Mouse (Mus musculus): ENCODE results near the gene B3galt6. TPM values are rescaled to one million over a fixed set of nuclear protein-coding genes. Genes with fewer than 3 reads are reported as not detected.

Gene B3galt6
- polyA plus RNA-seq, 1 experiment from 2014 or later: 14.5 TPM

- H3K4me3 ChIP-seq (replicated peaks; ENCODE audit: low read depth, low read length): peak within 1 kb of the TSS; percentile 59
- peak; percentile 76 for DNase-seq (ENCODE audit: low spot score)
- no peaks in the 10 kb centered on the region for H3K9me3 ChIP-seq (replicated peaks; ENCODE audit: low read length)
- no peak for TF ChIP-seq CTCF (IDR thresholded peaks at IDR 0.05; ENCODE audit: low read depth)
- H3K4me1 ChIP-seq (replicated peaks; ENCODE audit: insufficient read depth, low read length): no peaks in the 10 kb centered on the region; the same call in 1 of the 2 replicates
- H3K27ac ChIP-seq: peak within 1 kb of the TSS; percentile 82
- peaks cover 25% of the 10 kb centered on the region for H3K36me3 ChIP-seq (ENCODE audit: insufficient read depth, low read length)
- peak within 1 kb of the TSS; percentile 96 for H3K4me2 ChIP-seq (ENCODE audit: low read length)
- no peaks in the 10 kb centered on the region for H3K27me3 ChIP-seq (ENCODE audit: insufficient read depth, low read length)
- under 1% methylated on average over 42 of the region's 42 CpGs for WGBS
- peak; percentile 81 for ATAC-seq (replicated peaks; ENCODE audit: low FRiP score, low read depth)
- H3K9ac ChIP-seq (ENCODE audit: low read depth, low read length): peak within 1 kb of the TSS; percentile 69
Observed at GRCm38 (mm10) chr4:155962167-155962971, 30.1 kb downstream of the B3galt6 start, which contains the start of gene C1qtnf12. Gene C1qtnf12, plus strand, starts transcription at chr4:155962318.

- peak; percentile 42; the same call in 1 of the 2 replicates for ATAC-seq (replicated peaks; ENCODE audit: low FRiP score, low read depth)
- peaks cover 26% of the 10 kb centered on the region for H3K36me3 ChIP-seq (ENCODE audit: insufficient read depth, low read length)
- 2% methylated on average over 5 of the region's 5 CpGs for WGBS
- no peak overlapping the region for H3K27ac ChIP-seq
- no peak overlapping the region for H3K4me3 ChIP-seq (replicated peaks; ENCODE audit: low read depth, low read length)
- H3K4me1 ChIP-seq (replicated peaks; ENCODE audit: insufficient read depth, low read length): no peaks in the 10 kb centered on the region; the same call in 1 of the 2 replicates
- no peak overlapping the region for H3K9ac ChIP-seq (ENCODE audit: low read depth, low read length)
- no peaks in the 10 kb centered on the region for H3K9me3 ChIP-seq (replicated peaks; ENCODE audit: low read length)
- TF ChIP-seq CTCF (IDR thresholded peaks at IDR 0.05; ENCODE audit: low read depth): peak; percentile 86
- H3K27me3 ChIP-seq (ENCODE audit: insufficient read depth, low read length): no peaks in the 10 kb centered on the region
- DNase-seq (ENCODE audit: low spot score): peak; percentile 93
- no peak overlapping the region for H3K4me2 ChIP-seq (ENCODE audit: low read length)
Observed at GRCm38 (mm10) chr4:155959275-155959674, 33.2 kb downstream of the B3galt6 start.

GRCm38 (mm10) chr4:155955491-155955890 is 37.0 kb downstream of the B3galt6 start:
- no peaks in the 10 kb centered on the region for H3K9me3 ChIP-seq (replicated peaks; ENCODE audit: low read length)
- H3K4me1 ChIP-seq (replicated peaks; ENCODE audit: insufficient read depth, low read length): no peaks in the 10 kb centered on the region
- no peak overlapping the region for H3K4me3 ChIP-seq (replicated peaks; ENCODE audit: low read depth, low read length)
- no peak overlapping the region for H3K27ac ChIP-seq
- H3K36me3 ChIP-seq (ENCODE audit: insufficient read depth, low read length): peaks cover 55% of the 10 kb centered on the region
- H3K27me3 ChIP-seq (ENCODE audit: insufficient read depth, low read length): no peaks in the 10 kb centered on the region
- DNase-seq (ENCODE audit: low spot score): no peak
- H3K4me2 ChIP-seq (ENCODE audit: low read length): no peak overlapping the region
- ATAC-seq (replicated peaks; ENCODE audit: low FRiP score, low read depth): no peak
- WGBS: 96% methylated on average over 6 of the region's 6 CpGs
- H3K9ac ChIP-seq (ENCODE audit: low read depth, low read length): no peak overlapping the region
- no peak for TF ChIP-seq CTCF (IDR thresholded peaks at IDR 0.05; ENCODE audit: low read depth)

GRCm38 (mm10) chr4:155947094-155947493 is 45.4 kb downstream of the B3galt6 start:
- H3K27me3 ChIP-seq (ENCODE audit: insufficient read depth, low read length): no peaks in the 10 kb centered on the region
- H3K27ac ChIP-seq: no peak overlapping the region
- no peak for ATAC-seq (replicated peaks; ENCODE audit: low FRiP score, low read depth)
- H3K9ac ChIP-seq (ENCODE audit: low read depth, low read length): no peak overlapping the region
- no peak for TF ChIP-seq CTCF (IDR thresholded peaks at IDR 0.05; ENCODE audit: low read depth)
- H3K36me3 ChIP-seq (ENCODE audit: insufficient read depth, low read length): peaks cover 43% of the 10 kb centered on the region
- H3K4me2 ChIP-seq (ENCODE audit: low read length): no peak overlapping the region
- H3K9me3 ChIP-seq (replicated peaks; ENCODE audit: low read length): no peaks in the 10 kb centered on the region
- no peak for DNase-seq (ENCODE audit: low spot score)
- H3K4me3 ChIP-seq (replicated peaks; ENCODE audit: low read depth, low read length): no peak overlapping the region
- peaks cover 13% of the 10 kb centered on the region for H3K4me1 ChIP-seq (replicated peaks; ENCODE audit: insufficient read depth, low read length)

GRCm38 (mm10) chr4:155944271-155944670 is 48.2 kb downstream of the B3galt6 start:
- H3K9ac ChIP-seq (ENCODE audit: low read depth, low read length): peak overlapping the region; percentile 89
- H3K4me2 ChIP-seq (ENCODE audit: low read length): peak overlapping the region; percentile 69
- DNase-seq (ENCODE audit: low spot score) (peak; percentile 37), ATAC-seq (replicated peaks; ENCODE audit: low FRiP score, low read depth) (no peak; the same call in 1 of the 2 replicates)
- WGBS: under 1% methylated on average over 17 of the region's 17 CpGs
- H3K36me3 ChIP-seq (ENCODE audit: insufficient read depth, low read length): peaks cover 18% of the 10 kb centered on the region
- H3K4me3 ChIP-seq (replicated peaks; ENCODE audit: low read depth, low read length): peak overlapping the region; percentile 85
- no peak for TF ChIP-seq CTCF (IDR thresholded peaks at IDR 0.05; ENCODE audit: low read depth)
- H3K4me1 ChIP-seq (replicated peaks; ENCODE audit: insufficient read depth, low read length): peaks cover 13% of the 10 kb centered on the region
- H3K9me3 ChIP-seq (replicated peaks; ENCODE audit: low read length): no peaks in the 10 kb centered on the region
- H3K27me3 ChIP-seq (ENCODE audit: insufficient read depth, low read length): no peaks in the 10 kb centered on the region
- peak overlapping the region; percentile 88 for H3K27ac ChIP-seq

- Histone ChIP-seq H3K27ac (peak within 1 kb of the TSS; percentile 88), H3K4me2 (ENCODE audit: low read length) (peak within 1 kb of the TSS; percentile 95), H3K9ac (ENCODE audit: low read depth, low read length) (peak within 1 kb of the TSS; percentile 89), H3K9me3 (replicated peaks; ENCODE audit: low read length) (no peaks in the 10 kb centered on the region), H3K4me1 (replicated peaks; ENCODE audit: insufficient read depth, low read length) (peaks cover 13% of the 10 kb centered on the region), H3K4me3 (replicated peaks; ENCODE audit: low read depth, low read length) (peak within 1 kb of the TSS; percentile 85), H3K27me3 (ENCODE audit: insufficient read depth, low read length) (no peaks in the 10 kb centered on the region), H3K36me3 (ENCODE audit: insufficient read depth, low read length) (0 out of 2 replicates have a peak, but pooled peaks cover 15% of the 10 kb centered on the region)
- peak; percentile 99 for ATAC-seq (replicated peaks; ENCODE audit: low FRiP score, low read depth)
- under 1% methylated on average over 69 of the region's 85 CpGs for WGBS
- peak; percentile 98 for DNase-seq (ENCODE audit: low spot score)
- TF ChIP-seq CTCF (IDR thresholded peaks at IDR 0.05; ENCODE audit: low read depth): no peak
Observed at GRCm38 (mm10) chr4:155943534-155944249, 48.8 kb downstream of the B3galt6 start, which contains the start of gene Ube2j2. Gene Ube2j2, plus strand, starts transcription at chr4:155943831.
